Mouse (Mus musculus): ENCODE results near the gene Gm28778.
"Not testable (repeated sequence)": the region's sequence is repeated elsewhere in the genome, so short reads cannot be mapped to it uniquely, and the experiment has no call there.

Gm28778 gene

DNA sequence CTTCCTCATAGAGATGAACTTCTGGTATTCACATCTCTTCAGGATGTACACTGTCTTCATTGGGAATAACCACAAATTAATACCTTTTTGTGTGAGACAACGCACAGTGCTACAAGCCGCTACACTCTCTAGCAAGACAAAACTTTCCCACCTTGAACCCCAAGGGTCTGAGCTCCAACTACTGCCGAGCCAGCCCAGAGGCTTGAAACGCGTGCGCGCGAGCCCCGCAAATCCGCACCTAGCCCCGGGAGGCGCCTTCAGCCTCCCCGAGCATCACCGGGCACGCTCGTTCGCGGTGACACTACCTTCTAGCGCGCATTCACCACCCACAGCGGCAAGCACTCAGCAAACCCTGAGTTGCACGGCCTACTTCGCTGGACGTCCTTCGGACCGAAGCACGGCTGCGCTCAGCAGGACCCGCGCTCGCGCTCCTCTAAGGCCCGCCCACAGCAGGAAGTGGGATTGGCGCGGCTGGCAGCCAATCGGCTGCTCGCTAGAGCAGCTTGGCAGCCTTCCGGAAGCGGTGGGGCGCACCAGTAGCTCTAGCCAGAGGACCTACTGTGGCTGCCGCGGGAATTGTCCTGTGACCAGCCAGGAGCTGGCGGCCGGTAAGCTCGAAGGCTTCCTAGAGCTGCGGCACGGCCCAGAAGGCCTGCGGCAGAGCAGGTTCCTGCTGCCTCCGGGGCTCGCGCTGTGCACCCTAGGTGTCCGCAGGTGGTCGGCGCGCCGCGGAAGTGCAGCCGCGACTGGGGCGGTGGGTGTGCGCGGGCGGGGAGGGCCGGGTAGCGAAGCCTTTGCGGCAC, at the start of gene Gm28778, which contains the start of the genes Pms1 and Ormdl1:
Gene Gm28778, plus strand, starts transcription at position 531 of the 803 bp plus-strand sequence.
Gene Pms1, minus strand, starts transcription at position 438 of the 803 bp plus-strand sequence.
Gene Ormdl1, plus strand, starts transcription at position 515 of the 803 bp plus-strand sequence.
- peak; percentile 91 to 95 for DNase-seq (ENCODE audit: low spot score in 2 of 2)

DNA sequence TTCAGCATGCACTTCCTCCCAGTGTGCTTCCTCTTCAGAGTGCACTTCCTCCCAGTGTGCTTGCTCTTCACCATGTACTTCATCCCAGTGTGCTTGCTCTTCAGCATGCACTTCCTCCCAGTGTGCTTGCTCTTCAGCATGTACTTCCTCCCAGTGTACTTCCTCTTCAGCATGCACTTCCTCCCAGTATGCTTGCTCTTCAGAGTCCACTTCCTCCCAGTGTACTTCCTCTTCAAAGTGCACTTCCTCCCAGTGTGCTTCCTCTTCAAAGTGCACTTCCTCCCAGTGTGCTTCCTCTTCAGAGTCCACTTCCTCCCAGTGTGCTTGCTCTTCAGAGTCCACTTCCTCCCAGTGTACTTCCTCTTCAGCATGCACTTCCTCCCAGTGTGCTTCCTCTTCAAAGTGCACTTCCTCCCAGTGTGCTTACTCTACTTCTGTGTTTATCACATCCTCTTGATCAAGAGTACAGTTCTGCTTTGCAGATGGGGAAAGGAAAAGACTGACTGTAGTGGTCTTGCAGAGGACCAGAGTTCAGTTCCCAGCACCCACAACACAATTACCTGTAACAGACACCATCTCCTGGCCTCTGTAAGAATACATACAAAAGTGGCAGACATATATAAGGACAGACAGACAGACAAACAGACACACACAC, 31.8 kb upstream of the Gm28778 start:
- not testable (repeated sequence) for DNase-seq (ENCODE audit: low spot score in 2 of 2)

DNA sequence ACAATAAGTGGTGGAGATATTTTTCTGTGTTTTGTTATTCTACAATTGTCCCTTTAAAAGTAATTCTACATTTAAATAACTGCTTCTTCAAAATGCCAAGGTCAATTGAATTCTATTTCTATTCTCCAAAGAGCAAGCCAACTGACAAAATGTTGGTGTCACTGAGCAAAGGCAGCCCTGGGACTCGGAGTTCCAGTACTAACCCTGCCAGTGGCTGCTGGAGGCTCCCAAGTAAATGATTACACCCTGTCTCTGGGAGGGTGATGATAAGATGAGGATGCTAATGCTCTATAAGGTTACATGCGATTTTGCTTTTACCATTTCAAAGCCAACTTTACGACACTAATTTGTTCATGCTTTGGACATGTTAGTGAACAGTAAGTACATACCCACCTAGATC, 27.0 kb upstream of the Gm28778 start:
- no peak for DNase-seq (ENCODE audit: low spot score in 2 of 2)

DNA sequence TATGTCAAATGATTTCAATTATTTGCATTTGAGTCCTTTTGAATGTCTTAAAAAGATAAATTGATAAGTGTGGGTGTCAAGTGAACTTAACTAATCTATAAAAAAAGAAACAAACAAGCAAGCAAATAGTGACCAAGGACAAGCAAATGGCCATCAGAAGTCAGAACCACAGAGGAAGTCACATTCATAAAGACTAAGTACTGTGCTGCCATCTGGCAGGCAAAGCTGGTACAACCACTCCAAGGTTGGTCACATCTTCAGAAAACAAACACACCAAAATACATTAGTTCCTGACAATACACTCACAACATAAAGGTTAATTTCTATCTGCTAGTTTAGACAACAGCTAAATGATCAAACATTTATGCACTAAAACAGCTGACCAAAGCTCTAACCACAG, 24.3 kb upstream of the Gm28778 start:
- no peak for DNase-seq (ENCODE audit: low spot score in 2 of 2)

DNA sequence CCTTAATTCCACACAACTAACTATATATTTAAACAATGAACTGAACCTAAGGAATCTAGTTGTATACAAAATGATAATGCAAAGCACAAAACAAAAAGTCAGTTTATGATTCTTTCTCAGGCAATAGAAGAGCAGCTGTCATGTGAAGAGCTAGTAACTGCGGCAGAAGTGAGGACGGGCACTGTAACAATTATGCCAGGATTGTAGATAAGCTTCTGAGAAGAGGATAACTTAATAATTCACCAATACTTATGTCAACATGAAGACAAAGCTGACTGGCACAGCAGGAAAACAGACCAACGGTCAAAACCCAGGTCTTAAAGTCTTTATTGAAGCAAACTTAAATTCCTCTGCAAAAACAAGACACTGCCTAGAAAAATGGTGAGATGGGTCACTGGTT, 5.7 kb upstream of the Gm28778 start:
- no peak for DNase-seq (ENCODE audit: low spot score in 2 of 2)

DNA sequence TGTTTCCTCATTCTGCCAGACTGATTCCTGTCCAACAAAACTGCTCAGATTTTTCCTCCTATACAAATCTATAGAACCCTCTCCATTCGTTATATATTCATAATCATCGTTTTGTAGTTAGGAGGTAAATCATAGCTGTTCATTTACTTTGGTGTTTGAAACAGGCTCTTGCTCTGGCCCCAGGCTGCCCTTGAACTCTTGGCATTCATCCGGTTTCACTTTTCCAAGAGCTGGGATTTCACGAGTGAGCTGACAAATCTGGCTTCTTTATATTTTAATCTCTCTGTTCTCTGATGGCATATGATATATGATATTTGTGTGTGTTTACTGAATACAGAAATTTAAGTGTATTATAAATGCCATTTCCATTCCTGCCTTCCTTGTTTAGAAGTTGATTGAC, 3.6 kb downstream of the Gm28778 start:
- DNase-seq (ENCODE audit: low spot score in 2 of 2) = no peak

DNA sequence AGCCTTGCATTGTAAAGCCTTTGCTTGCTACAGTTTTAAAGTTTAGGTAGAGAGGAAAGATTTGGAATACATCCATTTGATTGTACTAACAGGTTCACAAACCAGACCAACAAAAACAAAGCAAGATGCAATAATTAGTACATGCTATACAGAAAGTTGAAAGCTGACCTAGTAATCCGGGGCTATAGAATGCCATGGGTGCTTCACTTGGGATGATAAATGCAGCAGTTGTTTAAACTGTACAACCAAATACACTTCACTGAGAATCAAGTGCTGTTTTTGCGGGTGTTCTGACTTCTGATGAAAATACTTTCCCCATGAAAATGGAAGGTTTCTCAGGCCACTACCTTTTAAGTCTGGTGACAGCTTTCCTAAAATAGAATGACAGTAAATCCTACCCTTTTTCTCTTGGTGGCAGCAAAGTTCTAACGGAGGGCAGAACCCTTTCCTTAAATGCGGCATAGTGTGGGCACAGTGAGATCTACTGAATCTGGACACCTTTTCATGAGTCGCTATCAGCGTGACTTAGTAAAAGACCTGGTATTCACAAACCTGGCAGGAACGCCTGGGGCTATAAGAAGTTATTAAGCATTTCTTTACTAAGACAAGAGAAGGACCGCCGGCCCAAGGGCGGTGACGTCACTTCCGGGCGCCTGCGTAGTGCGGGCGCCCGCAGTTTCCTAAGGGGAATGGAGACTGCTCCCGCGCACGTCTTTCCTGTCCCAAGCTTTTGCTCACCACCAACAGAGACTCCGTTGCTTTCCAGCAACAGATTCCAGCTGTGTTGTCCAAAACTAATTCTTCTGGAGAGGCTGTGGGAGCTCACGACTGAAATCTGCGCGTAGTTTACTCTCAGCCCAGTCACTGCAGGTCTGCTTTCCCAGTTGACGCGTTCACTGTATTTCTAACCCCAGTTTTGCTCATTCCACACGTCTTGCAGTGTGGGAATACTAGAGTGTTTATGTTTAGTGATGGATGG, 16.4 kb downstream of the Gm28778 start, which contains the start of gene Osgepl1:
Gene Osgepl1, plus strand, starts transcription at position 636 of the 979 bp plus-strand sequence.
- DNase-seq (ENCODE audit: low spot score in 2 of 2) = peak; percentile 79 to 90

DNA sequence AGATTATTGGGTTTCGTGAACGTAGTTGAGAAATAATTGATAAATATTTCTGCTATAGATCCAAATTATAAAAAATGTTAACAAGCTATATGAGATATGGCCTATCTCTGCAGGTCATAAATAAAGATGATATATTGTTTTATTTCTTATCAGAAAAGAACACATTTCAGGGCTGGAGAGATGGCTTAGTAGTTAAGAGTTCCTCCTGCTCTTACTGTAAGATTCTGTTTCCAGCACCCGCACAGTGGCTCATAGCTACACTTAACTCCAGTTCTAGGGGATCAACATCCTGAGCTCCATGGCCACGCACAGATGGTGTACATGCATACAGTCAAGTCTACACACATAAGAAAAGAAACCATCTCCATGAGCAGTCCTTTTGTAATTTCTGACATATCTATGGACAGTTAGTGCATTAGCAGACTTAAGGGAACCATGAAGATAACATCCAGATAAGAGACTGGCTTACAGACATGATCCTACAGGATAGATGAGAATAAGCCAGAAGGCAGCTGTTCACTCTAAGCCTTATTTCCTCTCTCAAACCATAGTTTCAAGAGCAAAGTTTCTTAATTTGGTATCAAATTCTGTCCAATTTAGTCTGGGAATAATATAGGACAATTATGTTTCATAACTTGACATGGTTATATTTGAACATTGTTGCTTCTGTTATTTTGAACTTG, 24.9 kb downstream of the Gm28778 start:
- DNase-seq (ENCODE audit: low spot score in 2 of 2) = no peak

DNA sequence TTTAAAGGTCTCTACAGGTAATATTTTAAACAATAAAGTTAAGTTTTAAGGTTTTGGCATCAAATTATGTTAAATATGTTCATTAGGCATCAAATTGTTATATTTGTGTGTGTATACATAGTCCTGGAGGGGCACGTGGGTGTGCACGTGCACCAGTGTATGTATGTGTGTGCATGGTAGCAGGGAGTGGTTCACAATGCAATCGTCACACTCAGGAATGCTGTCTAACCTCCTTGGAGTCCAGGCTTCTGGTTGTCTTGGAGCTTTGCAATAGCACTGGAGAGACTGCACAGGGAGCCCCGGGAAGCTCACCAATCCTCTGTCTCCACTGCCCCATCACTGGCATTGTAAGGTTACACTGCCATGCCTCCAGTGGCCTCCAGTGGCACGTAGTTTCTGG, 26.3 kb downstream of the Gm28778 start:
- no peak for DNase-seq (ENCODE audit: low spot score in 2 of 2)

DNA sequence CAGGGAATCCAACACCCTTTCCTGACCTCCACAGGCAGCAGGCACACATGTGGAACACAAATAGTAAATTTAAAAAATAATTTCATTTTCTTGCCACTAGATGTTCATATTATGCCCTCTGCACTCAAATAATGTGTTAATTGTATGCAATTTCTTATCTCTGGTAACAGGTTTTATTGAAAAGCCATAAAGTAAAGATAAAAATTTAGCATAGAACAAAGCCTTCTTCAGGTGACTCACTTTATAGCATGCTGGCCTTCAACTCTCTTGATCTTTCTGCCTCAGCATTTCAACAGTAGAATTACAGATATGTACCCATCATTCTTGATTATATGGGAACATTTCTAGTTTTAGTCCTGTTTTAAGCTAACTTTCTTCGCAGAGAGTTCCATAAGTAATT, 27.4 kb downstream of the Gm28778 start:
- no peak for DNase-seq (ENCODE audit: low spot score in 2 of 2)

DNA sequence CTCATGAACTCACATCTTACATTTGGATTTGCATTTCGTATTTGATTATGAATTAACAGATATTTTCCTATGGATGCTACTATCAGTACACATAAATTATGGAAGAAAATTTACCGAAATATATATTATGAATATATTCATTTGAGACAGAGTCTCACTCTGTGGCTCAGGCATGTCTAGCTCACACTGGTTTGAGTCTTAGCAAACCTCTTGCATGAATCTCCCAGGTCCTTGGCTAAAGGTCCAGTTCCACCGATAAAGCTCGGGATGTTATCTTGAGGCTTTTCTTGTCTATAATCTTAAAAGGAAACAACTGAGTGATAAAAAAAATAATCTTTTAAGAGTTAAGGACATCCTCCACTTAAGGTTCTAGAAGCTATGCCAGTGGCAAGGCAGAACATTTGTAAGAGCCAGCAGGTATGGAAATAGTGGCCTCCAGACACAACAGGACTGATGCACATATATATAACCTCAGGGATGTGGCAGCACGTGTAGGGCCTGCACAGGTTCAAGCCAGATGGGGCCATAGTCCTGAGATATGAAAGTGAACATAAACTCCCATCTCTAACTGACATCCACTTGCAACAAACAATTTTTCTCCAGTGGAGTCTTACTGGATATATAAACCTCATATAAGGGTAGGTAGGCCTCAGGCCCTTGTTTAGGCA, 28.1 kb downstream of the Gm28778 start:
- no peak for DNase-seq (ENCODE audit: low spot score in 2 of 2)

DNA sequence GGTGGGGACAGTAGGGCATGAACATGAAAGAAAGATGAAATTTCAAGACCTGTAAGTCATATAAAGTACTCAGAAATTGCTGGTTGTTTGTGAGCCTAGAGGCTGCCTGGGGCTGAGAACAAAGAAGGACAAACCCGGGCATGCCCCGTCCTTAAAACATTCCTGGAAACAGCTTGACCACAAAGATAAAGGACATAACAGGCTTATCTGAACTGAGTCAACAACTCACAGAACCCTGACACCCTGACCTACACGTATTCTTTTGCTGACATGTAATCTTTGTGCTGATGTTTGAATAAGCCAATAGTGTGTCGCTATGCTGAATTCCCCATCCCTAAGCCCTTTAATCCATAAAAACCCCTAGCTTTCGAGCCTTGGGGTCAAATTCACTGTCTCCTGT, 36.6 kb downstream of the Gm28778 start:
- not testable (repeated sequence) for DNase-seq (ENCODE audit: low spot score in 2 of 2)

DNA sequence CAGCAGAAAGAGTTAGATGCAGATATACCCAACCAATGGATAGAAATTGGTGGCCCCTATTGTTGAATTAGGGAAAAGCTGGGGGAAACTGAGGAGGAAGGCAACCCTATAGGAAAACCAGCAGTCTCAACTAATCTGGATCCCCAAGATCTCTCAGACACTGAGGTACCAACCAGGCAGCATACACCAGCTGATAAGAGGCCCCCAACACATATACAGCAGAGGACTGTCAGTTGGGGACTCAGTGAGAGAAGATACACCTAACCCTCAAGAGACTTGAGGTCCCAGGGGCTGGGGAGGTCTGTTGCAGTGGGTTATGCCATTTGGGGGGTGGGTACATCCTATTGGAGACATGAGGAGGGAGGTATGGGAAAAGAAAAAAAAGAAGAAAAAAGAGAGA, 38.6 kb downstream of the Gm28778 start:
- DNase-seq (ENCODE audit: low spot score in 2 of 2) = no peak

DNA sequence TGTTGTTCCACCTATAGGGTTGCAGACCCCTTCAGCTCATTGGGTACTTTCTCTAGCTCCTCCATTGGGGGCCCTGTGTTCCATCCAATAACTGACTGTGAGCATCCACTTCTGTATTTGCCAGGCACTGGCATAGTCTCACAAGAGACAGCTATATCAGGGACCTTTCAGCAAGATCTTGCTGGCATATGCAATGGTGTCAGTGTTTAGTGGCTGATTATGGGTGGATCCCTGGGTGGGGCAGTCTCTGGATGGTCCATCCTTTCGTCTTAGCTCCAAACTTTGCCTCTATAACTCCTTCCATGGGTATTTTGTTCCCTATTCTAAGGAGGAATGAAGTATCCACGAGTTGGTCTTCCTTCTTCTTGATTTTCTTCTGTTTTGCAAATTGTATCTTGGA, 40.5 kb downstream of the Gm28778 start:
- not testable (repeated sequence) for DNase-seq (ENCODE audit: low spot score in 2 of 2)

DNA sequence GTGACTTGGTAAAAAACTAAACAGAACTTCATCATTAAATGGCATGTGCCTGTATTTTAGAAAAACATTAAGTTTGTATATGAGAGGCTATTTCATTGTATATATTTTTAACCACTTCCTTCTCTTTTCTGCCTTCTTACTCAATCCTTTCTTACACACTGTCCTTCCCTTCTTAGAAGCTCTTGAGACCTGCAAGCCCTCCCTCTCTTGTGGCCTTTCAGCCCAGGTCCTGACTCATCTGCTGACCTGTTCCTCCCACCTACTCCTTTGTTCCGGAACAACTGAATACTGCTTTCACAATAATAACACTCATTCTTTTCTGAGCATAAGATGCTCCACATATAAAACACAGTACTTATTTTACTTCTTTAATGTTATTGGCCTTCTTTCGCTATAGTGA, 44.2 kb downstream of the Gm28778 start:
- DNase-seq (ENCODE audit: low spot score in 2 of 2) = no peak

DNA sequence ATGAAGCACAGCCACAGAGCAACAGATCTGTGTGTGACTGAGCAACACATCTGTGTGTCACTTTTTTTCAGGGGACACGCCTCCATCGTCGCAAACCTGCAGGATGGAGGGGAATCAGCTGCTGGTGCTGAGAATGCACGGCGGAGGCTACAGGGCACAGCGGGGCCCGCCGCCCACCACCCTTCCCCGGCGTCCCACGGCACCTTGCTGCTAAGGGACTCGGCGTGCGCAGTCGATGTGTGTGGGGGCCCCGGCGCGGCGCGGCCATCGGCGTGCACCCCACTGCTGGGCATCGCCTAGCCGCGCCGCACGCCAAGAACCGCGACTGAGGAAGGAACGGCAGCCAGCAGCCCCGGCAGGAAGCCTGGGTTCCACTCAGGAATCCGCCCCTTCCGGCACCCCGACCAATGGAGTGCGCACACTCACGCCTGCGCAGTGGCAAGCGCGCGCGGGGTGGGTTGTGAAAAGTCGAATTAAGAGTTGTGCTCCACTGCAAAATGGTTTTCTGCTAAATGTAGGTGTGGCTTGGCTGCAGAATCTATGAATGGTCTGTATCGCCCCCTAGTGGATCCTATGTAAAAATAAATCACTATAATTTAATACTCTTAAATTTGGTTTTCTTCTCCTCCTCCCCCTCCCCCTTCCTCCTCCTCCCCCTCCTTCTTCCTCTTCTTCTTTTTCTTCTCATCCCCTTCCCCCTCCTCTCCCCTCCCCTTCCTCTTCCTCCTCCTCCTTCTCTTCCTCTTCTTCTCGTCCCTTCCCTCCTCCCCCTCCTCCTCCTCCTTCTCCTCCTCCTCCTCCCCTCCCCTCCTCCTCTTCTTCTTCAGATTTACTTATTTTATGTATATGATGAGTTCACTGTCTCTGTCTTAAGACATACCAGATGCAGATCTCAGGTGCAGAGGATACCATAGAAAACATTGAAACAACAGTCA, 55.7 kb downstream of the Gm28778 start, which contains the start of the genes Asdurf, Gm28551 and Asnsd1:
Gene Asdurf, minus strand, starts transcription at position 293 of the 935 bp plus-strand sequence.
Gene Gm28551, minus strand, starts transcription at position 341 of the 935 bp plus-strand sequence.
Gene Asnsd1, minus strand, starts transcription at position 426 of the 935 bp plus-strand sequence.
- DNase-seq (ENCODE audit: low spot score in 2 of 2) = peak; percentile 97 to 98

DNA sequence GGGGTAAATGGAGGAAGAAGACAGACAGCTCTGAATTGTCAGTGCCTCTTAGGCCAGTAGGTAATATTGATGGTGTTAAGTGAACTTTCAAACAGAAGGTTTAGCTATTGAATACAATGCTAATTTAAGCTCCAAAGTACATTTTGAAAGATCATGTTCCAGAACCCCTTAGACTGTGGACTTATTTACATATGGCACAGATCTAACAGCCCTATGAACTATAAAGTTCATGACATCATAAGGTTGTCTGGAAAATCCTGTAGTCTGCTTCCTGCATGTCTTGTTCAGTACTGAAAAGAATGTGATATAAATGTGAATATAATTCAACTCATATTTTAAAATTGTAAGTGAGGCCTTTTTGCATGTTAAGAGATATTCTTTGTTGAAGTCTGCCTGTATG, 62.1 kb downstream of the Gm28778 start:
- no peak for DNase-seq (ENCODE audit: low spot score in 2 of 2)

Data from spleen, postnatal 4 days (tissue).